Mouse (Mus musculus) forebrain, postnatal 0 days (tissue): ENCODE measurements around the gene Agrn. TPM values are rescaled to one million over a fixed set of nuclear protein-coding genes. Genes with fewer than 3 reads are reported as not detected.

Source experiments
- ATAC-seq: fragments of 200-750 bp; cut with Nextera tagmentation; 2 replicates; pipeline ENCODE4 v1.8.0; 2017; ENCODE audit warnings: mild to moderate bottlenecking, moderate library complexity
- DNase-seq: peaks from one replicate; pipeline ENCODE4 v3.0.0-alpha.2; 2015
- H3K27ac ChIP-seq: fragments of 300-500 bp; sonication (generic); 2 replicates; pipeline ENCODE4 v1.5.1; 2014; ENCODE audit warnings: low read depth, mild to moderate bottlenecking, antibody characterized with exemption, low read length, moderate library complexity, mixed read lengths
- H3K27me3 ChIP-seq: fragments of 300-500 bp; sonication (generic); 2 replicates; pipeline ENCODE4 v1.6.1; 2014; ENCODE audit warnings: mild to moderate bottlenecking, low read length, mixed read lengths; ENCODE audit not compliant: insufficient read depth
- H3K36me3 ChIP-seq: fragments of 300-500 bp; sonication (generic); 2 replicates; pipeline ENCODE4 v1.6.1; 2014; ENCODE audit warnings: mild to moderate bottlenecking, moderate library complexity; ENCODE audit not compliant: insufficient read depth
- H3K4me1 ChIP-seq: fragments of 300-500 bp; sonication (generic); 2 replicates; pipeline ENCODE4 v1.6.1; 2014; ENCODE audit warnings: antibody characterized with exemption; ENCODE audit not compliant: insufficient read depth
- H3K4me2 ChIP-seq: fragments of 300-500 bp; sonication (generic); 2 replicates; pipeline ENCODE4 v1.6.1; 2014; ENCODE audit warnings: low read depth, mild to moderate bottlenecking, moderate library complexity
- H3K4me3 ChIP-seq: fragments of 300-500 bp; sonication (generic); 2 replicates; pipeline ENCODE4 v1.5.1; 2014; ENCODE audit warnings: low read depth, low read length, mixed read lengths
- H3K9ac ChIP-seq: fragments of 300-500 bp; sonication (generic); 2 replicates; pipeline ENCODE4 v1.6.1; 2014; ENCODE audit warnings: mild to moderate bottlenecking
- H3K9me3 ChIP-seq: fragments of 300-500 bp; sonication (generic); 2 replicates; pipeline ENCODE4 v1.6.1; 2016; ENCODE audit warnings: low read length
- CTCF ChIP-seq: sonication (generic); IDR thresholded peaks from 2 replicates; pipeline ENCODE4 v1.5.1; 2016; ENCODE audit warnings: antibody characterized with exemption, control low read depth, low read depth
- WGBS: fragments of 180-500 bp; shearing (Covaris S2); extraction: QIAGEN DNeasy Blood & Tissue Kit; methylation state at CpG from one replicate; pipeline ENCODE4 v1.1.7; 2014; 5-methylcytosine and 5-hydroxymethylcytosine counted together
- microRNA-seq, 2 experiments: library from miRNA; unstranded; fragments of <30 nt; microRNA quantifications; one replicate each; pipeline ENCODE4; 2016
- polyA plus RNA-seq: library from polyadenylated mRNA; unstranded; fragments of >200 nt; fragmentation: Nextera tagmentation; extraction: Ambion mirVana; gene quantifications from 2 replicates; pipeline ENCODE4 v1.2.1, GENCODE M21; 2015
- total RNA-seq: library from RNA; depleted of rRNA; stranded (reverse); fragments of >200 nt; gene quantifications from 2 replicates; pipeline ENCODE4 v1.2.3, GENCODE M21; 2014; rRNA removed

Agrn gene
- total and polyA plus RNA-seq, 2 experiments from 2014 or later = 61.3 to 261 TPM

- no peaks in the 10 kb centered on the region for H3K27me3 ChIP-seq
- H3K9ac ChIP-seq = no peak overlapping the region
- TF ChIP-seq CTCF = no peak
- no peaks in the 10 kb centered on the region for H3K4me1 ChIP-seq
- no peak overlapping the region for H3K27ac ChIP-seq
- WGBS = 88% methylated on average over 10 of the region's 10 CpGs
- DNase-seq = no peak
- no peak overlapping the region for H3K4me3 ChIP-seq
- ATAC-seq = no peak
- no peaks in the 10 kb centered on the region for H3K9me3 ChIP-seq
- H3K36me3 ChIP-seq = peaks cover 10% of the 10 kb centered on the region
- H3K4me2 ChIP-seq = no peak overlapping the region
Measured at GRCm38 (mm10) chr4:156130940-156131339, 66.3 kb downstream of the Agrn start.

- H3K4me2 ChIP-seq = no peak within 1 kb of the TSS
- no peaks in the 10 kb centered on the region for H3K27me3 ChIP-seq
- H3K9me3 ChIP-seq = no peaks in the 10 kb centered on the region
- no peak within 1 kb of the TSS for H3K9ac ChIP-seq
- 87% methylated on average over 15 of the region's 15 CpGs for WGBS
- TF ChIP-seq CTCF = no peak
- H3K27ac ChIP-seq = no peak within 1 kb of the TSS
- DNase-seq = no peak
- no peaks in the 10 kb centered on the region for H3K4me1 ChIP-seq
- no peak for ATAC-seq
- H3K36me3 ChIP-seq = peaks cover 15% of the 10 kb centered on the region
- H3K4me3 ChIP-seq = no peak within 1 kb of the TSS
Measured at GRCm38 (mm10) chr4:156130436-156130835, 66.9 kb downstream of the Agrn start, which contains the start of gene Rnf223. TSS of gene Rnf223 (plus strand) at chr4:156130513.

- WGBS = 88% methylated on average over 5 of the region's 5 CpGs
- no peaks in the 10 kb centered on the region for H3K9me3 ChIP-seq
- ATAC-seq = no peak
- no peak overlapping the region for H3K4me3 ChIP-seq
- H3K9ac ChIP-seq = no peak overlapping the region
- peaks cover 32% of the 10 kb centered on the region for H3K36me3 ChIP-seq
- no peak for DNase-seq
- no peaks in the 10 kb centered on the region for H3K27me3 ChIP-seq
- H3K4me1 ChIP-seq = no peaks in the 10 kb centered on the region
- no peak overlapping the region for H3K27ac ChIP-seq
- no peak overlapping the region for H3K4me2 ChIP-seq
- no peak for TF ChIP-seq CTCF
Measured at GRCm38 (mm10) chr4:156128746-156129145, 68.5 kb downstream of the Agrn start.

- H3K27ac ChIP-seq = no peak overlapping the region
- peaks cover 51% of the 10 kb centered on the region for H3K36me3 ChIP-seq
- H3K4me3 ChIP-seq = no peak overlapping the region
- no peaks in the 10 kb centered on the region for H3K4me1 ChIP-seq
- DNase-seq (no peak), ATAC-seq (no peak)
- WGBS = 89% methylated on average over 7 of the region's 7 CpGs
- H3K9me3 ChIP-seq = no peaks in the 10 kb centered on the region
- H3K27me3 ChIP-seq = no peaks in the 10 kb centered on the region
- no peak overlapping the region for H3K4me2 ChIP-seq
- TF ChIP-seq CTCF = no peak
- H3K9ac ChIP-seq = no peak overlapping the region
Measured at GRCm38 (mm10) chr4:156126841-156127240, 70.4 kb downstream of the Agrn start.

GRCm38 (mm10) chr4:156125393-156125792, 71.9 kb downstream of the Agrn start:
- Histone ChIP-seq H3K4me2 (no peak overlapping the region), H3K4me3 (no peak overlapping the region), H3K9me3 (no peaks in the 10 kb centered on the region), H3K36me3 (peaks cover 65% of the 10 kb centered on the region), H3K4me1 (no peaks in the 10 kb centered on the region), H3K27me3 (no peaks in the 10 kb centered on the region), H3K9ac (no peak overlapping the region), H3K27ac (no peak overlapping the region)
- ATAC-seq (no peak), DNase-seq (no peak)
- no peak for TF ChIP-seq CTCF
- 95% methylated on average over 6 of the region's 6 CpGs for WGBS

GRCm38 (mm10) chr4:156124077-156124476, 73.2 kb downstream of the Agrn start:
- no peak overlapping the region for H3K4me2 ChIP-seq
- H3K4me3 ChIP-seq = no peak overlapping the region
- no peaks in the 10 kb centered on the region for H3K9me3 ChIP-seq
- no peak for ATAC-seq
- H3K4me1 ChIP-seq = no peaks in the 10 kb centered on the region
- DNase-seq = no peak
- H3K27ac ChIP-seq = no peak overlapping the region
- 97% methylated on average over 7 of the region's 7 CpGs for WGBS
- H3K36me3 ChIP-seq = peaks cover 78% of the 10 kb centered on the region
- H3K27me3 ChIP-seq = no peaks in the 10 kb centered on the region
- H3K9ac ChIP-seq = no peak overlapping the region
- TF ChIP-seq CTCF = no peak

Small RNA genes lying within 50 kb of the gene (microRNA-seq; reads per million reads assigned to microRNA genes)
- gene Mir7658 = 3.1 to 5.6 reads per million in 2 experiments

Other genes with a start within 250 kb of the Agrn start
- gene C1qtnf12, start 235.2 kb downstream of the Agrn start, total RNA-seq = 12.8 and 13.9 TPM in 2 replicates
- 10.3 and 11.1 TPM in 2 replicates for gene C1qtnf12, start 235.2 kb downstream of the Agrn start, polyA plus RNA-seq
- gene B3galt6, start 204.8 kb downstream of the Agrn start, total RNA-seq = 39.5 and 43.9 TPM in 2 replicates
- 19.4 and 28.6 TPM in 2 replicates for gene B3galt6, start 204.8 kb downstream of the Agrn start, polyA plus RNA-seq
- 123 and 126 TPM in 2 replicates for gene Sdf4, start 204.6 kb downstream of the Agrn start, total RNA-seq
- gene Sdf4, start 204.6 kb downstream of the Agrn start, polyA plus RNA-seq = 115 and 117 TPM in 2 replicates
- gene Tnfrsf4, start 183.6 kb downstream of the Agrn start, total RNA-seq = 0.48 and 1.3 TPM in 2 replicates
- 0.40 and 0.49 TPM in 2 replicates for gene Tnfrsf4, start 183.6 kb downstream of the Agrn start, polyA plus RNA-seq
- gene Tnfrsf18, start 171.3 kb downstream of the Agrn start, total RNA-seq = 1.5 TPM in 1 of 2 replicates, not detected in the other
- 0.67 and 1.2 TPM in 2 replicates for gene Tnfrsf18, start 171.3 kb downstream of the Agrn start, polyA plus RNA-seq
- gene Ttll10, start 138.1 kb downstream of the Agrn start, total RNA-seq = not detected in 2 replicates
- gene Ttll10, start 138.1 kb downstream of the Agrn start, polyA plus RNA-seq = 0.06 TPM in 1 of 2 replicates, not detected in the other
- gene 9430015G10Rik, start 87.5 kb downstream of the Agrn start, total RNA-seq = 22.8 and 28.3 TPM in 2 replicates
- 18.3 and 22.3 TPM in 2 replicates for gene 9430015G10Rik, start 87.5 kb downstream of the Agrn start, polyA plus RNA-seq
- 0.33 and 0.46 TPM in 2 replicates for gene Rnf223, start 67.0 kb downstream of the Agrn start, total RNA-seq
- 0.08 and 0.19 TPM in 2 replicates for gene Rnf223, start 67.0 kb downstream of the Agrn start, polyA plus RNA-seq
- gene Isg15, start 3.3 kb upstream of the Agrn start, total RNA-seq = 1.4 and 2.2 TPM in 2 replicates
- gene Isg15, start 3.3 kb upstream of the Agrn start, polyA plus RNA-seq = 2.4 and 3.4 TPM in 2 replicates
- 3.5 and 5.7 TPM in 2 replicates for gene AW011738, start 5.8 kb upstream of the Agrn start, total RNA-seq
- 1.8 and 3.4 TPM in 2 replicates for gene AW011738, start 5.8 kb upstream of the Agrn start, polyA plus RNA-seq
- gene Perm1, start 18.4 kb upstream of the Agrn start, total RNA-seq = 1.1 and 1.3 TPM in 2 replicates
- gene Perm1, start 18.4 kb upstream of the Agrn start, polyA plus RNA-seq = 0.69 and 0.86 TPM in 2 replicates
- gene Plekhn1, start 37.4 kb upstream of the Agrn start, total RNA-seq = 37.2 and 43.7 TPM in 2 replicates
- gene Plekhn1, start 37.4 kb upstream of the Agrn start, polyA plus RNA-seq = 11.8 and 14.3 TPM in 2 replicates
- gene Noc2l, start 38.5 kb upstream of the Agrn start, total RNA-seq = 80.7 and 83.9 TPM in 2 replicates
- 50.9 and 52.9 TPM in 2 replicates for gene Noc2l, start 38.5 kb upstream of the Agrn start, polyA plus RNA-seq
- 3.5 and 7.7 TPM in 2 replicates for gene Samd11, start 58.2 kb upstream of the Agrn start, total RNA-seq
- gene Samd11, start 58.2 kb upstream of the Agrn start, polyA plus RNA-seq = 1.2 and 1.9 TPM in 2 replicates
- gene Vmn2r-ps159, start 133.6 kb upstream of the Agrn start, total RNA-seq = not detected in 2 replicates
- gene Vmn2r-ps159, start 133.6 kb upstream of the Agrn start, polyA plus RNA-seq = not detected in 2 replicates